Mouse (Mus musculus): ENCODE results near the gene Dhrs7. TPM values are rescaled to one million over a fixed set of nuclear protein-coding genes. Genes with fewer than 3 reads are reported as not detected.
"Not testable (repeated sequence)": the region's sequence is repeated elsewhere in the genome, so short reads cannot be mapped to it uniquely, and the experiment has no call there.

Dhrs7 gene
- polyA plus RNA-seq, 1 experiment from 2014 or later: 5.6 TPM

- H3K36me3 ChIP-seq (ENCODE audit: control insufficient read depth, insufficient read depth, low read length); H3K9ac ChIP-seq (ENCODE audit: low read length); H3K4me2 ChIP-seq (ENCODE audit: low read depth, severe bottlenecking); H3K4me1 ChIP-seq (ENCODE audit: control insufficient read depth, insufficient read depth, low read length); H3K4me3 ChIP-seq (ENCODE audit: low read depth, low read length); DNase-seq (ENCODE audit: low spot score); H3K27ac ChIP-seq (replicated peaks; ENCODE audit: low read depth, low read length); H3K9me3 ChIP-seq (ENCODE audit: control insufficient read depth, low read length); ATAC-seq (ENCODE audit: insufficient number of reproducible peaks, low FRiP score, low TSS enrichment, low read depth); H3K27me3 ChIP-seq (ENCODE audit: control insufficient read depth, insufficient read depth, low read length): not testable (repeated sequence)
- 86% methylated on average over 4 of the region's 4 CpGs for WGBS
Observed at GRCm38 (mm10) chr12:72686566-72686965, 21.9 kb upstream of the Dhrs7 start.

GRCm38 (mm10) chr12:72683612-72684011 is 18.9 kb upstream of the Dhrs7 start:
- WGBS: 98% methylated on average over 3 of the region's 3 CpGs
- no peak overlapping the region for H3K4me3 ChIP-seq (ENCODE audit: low read depth, low read length)
- H3K9ac ChIP-seq (ENCODE audit: low read length): no peak overlapping the region
- ATAC-seq (ENCODE audit: insufficient number of reproducible peaks, low FRiP score, low TSS enrichment, low read depth): no peak
- no peaks in the 10 kb centered on the region for H3K4me1 ChIP-seq (ENCODE audit: control insufficient read depth, insufficient read depth, low read length)
- H3K27ac ChIP-seq (replicated peaks; ENCODE audit: low read depth, low read length): no peak overlapping the region
- H3K27me3 ChIP-seq (ENCODE audit: control insufficient read depth, insufficient read depth, low read length): no peaks in the 10 kb centered on the region
- H3K36me3 ChIP-seq (ENCODE audit: control insufficient read depth, insufficient read depth, low read length): no peaks in the 10 kb centered on the region
- H3K9me3 ChIP-seq (ENCODE audit: control insufficient read depth, low read length): no peaks in the 10 kb centered on the region
- DNase-seq (ENCODE audit: low spot score): no peak
- H3K4me2 ChIP-seq (ENCODE audit: low read depth, severe bottlenecking): no peak overlapping the region

- no peak for DNase-seq (ENCODE audit: low spot score)
- no peak overlapping the region for H3K9ac ChIP-seq (ENCODE audit: low read length)
- H3K9me3 ChIP-seq (ENCODE audit: control insufficient read depth, low read length): no peaks in the 10 kb centered on the region
- H3K27me3 ChIP-seq (ENCODE audit: control insufficient read depth, insufficient read depth, low read length): no peaks in the 10 kb centered on the region
- H3K36me3 ChIP-seq (ENCODE audit: control insufficient read depth, insufficient read depth, low read length): no peaks in the 10 kb centered on the region
- ATAC-seq (ENCODE audit: insufficient number of reproducible peaks, low FRiP score, low TSS enrichment, low read depth): no peak
- no peak overlapping the region for H3K4me3 ChIP-seq (ENCODE audit: low read depth, low read length)
- no peak overlapping the region for H3K27ac ChIP-seq (replicated peaks; ENCODE audit: low read depth, low read length)
- H3K4me2 ChIP-seq (ENCODE audit: low read depth, severe bottlenecking): no peak overlapping the region
- H3K4me1 ChIP-seq (ENCODE audit: control insufficient read depth, insufficient read depth, low read length): no peaks in the 10 kb centered on the region
- 62% methylated on average over 8 of the region's 8 CpGs for WGBS
Observed at GRCm38 (mm10) chr12:72682511-72683282, 18.0 kb upstream of the Dhrs7 start.

- Histone ChIP-seq H3K36me3 (ENCODE audit: control insufficient read depth, insufficient read depth, low read length) (no peaks in the 10 kb centered on the region), H3K9me3 (ENCODE audit: control insufficient read depth, low read length) (no peaks in the 10 kb centered on the region), H3K27ac (replicated peaks; ENCODE audit: low read depth, low read length) (no peak overlapping the region), H3K4me3 (ENCODE audit: low read depth, low read length) (no peak overlapping the region), H3K27me3 (ENCODE audit: control insufficient read depth, insufficient read depth, low read length) (no peaks in the 10 kb centered on the region), H3K4me1 (ENCODE audit: control insufficient read depth, insufficient read depth, low read length) (no peaks in the 10 kb centered on the region), H3K4me2 (ENCODE audit: low read depth, severe bottlenecking) (no peak overlapping the region), H3K9ac (ENCODE audit: low read length) (no peak overlapping the region)
- no peak for ATAC-seq (ENCODE audit: insufficient number of reproducible peaks, low FRiP score, low TSS enrichment, low read depth)
- WGBS: 100% methylated on average over 1 of the region's 1 CpGs
- DNase-seq (ENCODE audit: low spot score): no peak
Observed at GRCm38 (mm10) chr12:72681919-72682318, 17.2 kb upstream of the Dhrs7 start.

- Histone ChIP-seq H3K36me3 (ENCODE audit: control insufficient read depth, insufficient read depth, low read length) (no peaks in the 10 kb centered on the region), H3K4me1 (ENCODE audit: control insufficient read depth, insufficient read depth, low read length) (no peaks in the 10 kb centered on the region), H3K27me3 (ENCODE audit: control insufficient read depth, insufficient read depth, low read length) (no peaks in the 10 kb centered on the region), H3K9ac (ENCODE audit: low read length) (no peak overlapping the region), H3K4me3 (ENCODE audit: low read depth, low read length) (no peak overlapping the region), H3K9me3 (ENCODE audit: control insufficient read depth, low read length) (no peaks in the 10 kb centered on the region), H3K27ac (replicated peaks; ENCODE audit: low read depth, low read length) (no peak overlapping the region), H3K4me2 (ENCODE audit: low read depth, severe bottlenecking) (no peak overlapping the region)
- ATAC-seq (ENCODE audit: insufficient number of reproducible peaks, low FRiP score, low TSS enrichment, low read depth) (no peak), DNase-seq (ENCODE audit: low spot score) (no peak)
- 74% methylated on average over 3 of the region's 3 CpGs for WGBS
Observed at GRCm38 (mm10) chr12:72679635-72680034, 14.9 kb upstream of the Dhrs7 start.

- Histone ChIP-seq H3K27me3 (ENCODE audit: control insufficient read depth, insufficient read depth, low read length) (no peaks in the 10 kb centered on the region), H3K4me1 (ENCODE audit: control insufficient read depth, insufficient read depth, low read length) (no peaks in the 10 kb centered on the region), H3K9ac (ENCODE audit: low read length) (no peak overlapping the region), H3K27ac (replicated peaks; ENCODE audit: low read depth, low read length) (no peak overlapping the region), H3K36me3 (ENCODE audit: control insufficient read depth, insufficient read depth, low read length) (no peaks in the 10 kb centered on the region), H3K4me2 (ENCODE audit: low read depth, severe bottlenecking) (no peak overlapping the region), H3K4me3 (ENCODE audit: low read depth, low read length) (no peak overlapping the region), H3K9me3 (ENCODE audit: control insufficient read depth, low read length) (no peaks in the 10 kb centered on the region)
- no peak for ATAC-seq (ENCODE audit: insufficient number of reproducible peaks, low FRiP score, low TSS enrichment, low read depth)
- no peak for DNase-seq (ENCODE audit: low spot score)
- 83% methylated on average over 2 of the region's 2 CpGs for WGBS
Observed at GRCm38 (mm10) chr12:72674820-72675219, 10.1 kb upstream of the Dhrs7 start.

GRCm38 (mm10) chr12:72674079-72674797 is 9.5 kb upstream of the Dhrs7 start:
- Histone ChIP-seq H3K4me3 (ENCODE audit: low read depth, low read length) (no peak overlapping the region), H3K4me2 (ENCODE audit: low read depth, severe bottlenecking) (no peak overlapping the region), H3K27me3 (ENCODE audit: control insufficient read depth, insufficient read depth, low read length) (no peaks in the 10 kb centered on the region), H3K27ac (replicated peaks; ENCODE audit: low read depth, low read length) (no peak overlapping the region), H3K4me1 (ENCODE audit: control insufficient read depth, insufficient read depth, low read length) (no peaks in the 10 kb centered on the region), H3K9ac (ENCODE audit: low read length) (no peak overlapping the region), H3K36me3 (ENCODE audit: control insufficient read depth, insufficient read depth, low read length) (no peaks in the 10 kb centered on the region), H3K9me3 (ENCODE audit: control insufficient read depth, low read length) (no peaks in the 10 kb centered on the region)
- DNase-seq (ENCODE audit: low spot score): no peak
- no peak for ATAC-seq (ENCODE audit: insufficient number of reproducible peaks, low FRiP score, low TSS enrichment, low read depth)
- WGBS: 85% methylated on average over 7 of the region's 7 CpGs

- Histone ChIP-seq H3K27me3 (ENCODE audit: control insufficient read depth, insufficient read depth, low read length) (no peaks in the 10 kb centered on the region), H3K4me1 (ENCODE audit: control insufficient read depth, insufficient read depth, low read length) (no peaks in the 10 kb centered on the region; the same call in 1 of the 2 replicates), H3K36me3 (ENCODE audit: control insufficient read depth, insufficient read depth, low read length) (no peaks in the 10 kb centered on the region), H3K9ac (ENCODE audit: low read length) (no peak overlapping the region), H3K4me2 (ENCODE audit: low read depth, severe bottlenecking) (no peak overlapping the region), H3K4me3 (ENCODE audit: low read depth, low read length) (no peak overlapping the region), H3K27ac (replicated peaks; ENCODE audit: low read depth, low read length) (no peak overlapping the region), H3K9me3 (ENCODE audit: control insufficient read depth, low read length) (no peaks in the 10 kb centered on the region)
- WGBS: 90% methylated on average over 6 of the region's 6 CpGs
- no peak for DNase-seq (ENCODE audit: low spot score)
- ATAC-seq (ENCODE audit: insufficient number of reproducible peaks, low FRiP score, low TSS enrichment, low read depth): no peak
Observed at GRCm38 (mm10) chr12:72671516-72672135, 6.9 kb upstream of the Dhrs7 start.
